In genomic region chr3:88102611-88103010, GRCm38 (mm10) we compare ENCODE assay signal across 13 mouse cellular contexts. TPM values are rescaled to one million over a fixed set of nuclear protein-coding genes. Genes with fewer than 3 reads are reported as not detected.
DNase-seq lines count a peak whose midpoint lies in the region; ATAC-seq lines count a peak whose summit lies in the region.
"Had no signal": no experiment of that assay in that cellular context is flagged by ENCODE, and none has a peak within 500 bp of the region (broad histone marks: within the 10 kb centered on the region; RNA-seq: fewer than 3 reads in every experiment).

No protein-coding gene starts in this region.

- no peaks in the 10 kb centered on the region for H3K4me1 ChIP-seq in heart, embryonic 13.5 days
- H3K4me1 ChIP-seq in kidney, embryonic 14.5 days (ENCODE audit: control insufficient read depth, insufficient read depth, low read length): no peaks in the 10 kb centered on the region
- H3K4me1 ChIP-seq in liver, embryonic 16.5 days (ENCODE audit: control insufficient read depth, low read depth, low read length): no peaks in the 10 kb centered on the region
- H3K4me1 ChIP-seq: midbrain, embryonic 12.5 days; stomach, embryonic 15.5 days had no signal

- H3K4me2 ChIP-seq in heart, embryonic 13.5 days: no peak overlapping the region
- H3K4me2 ChIP-seq in kidney, embryonic 14.5 days (replicated peaks; ENCODE audit: low read depth, low read length): no peak overlapping the region
- H3K4me2 ChIP-seq in liver, embryonic 16.5 days (ENCODE audit: low read depth, low read length): no peak overlapping the region
- H3K4me2 ChIP-seq: midbrain, embryonic 12.5 days; stomach, embryonic 15.5 days had no signal

- DNase-seq in heart, postnatal 36 days: no peak
- DNase-seq in frontal cortex, postnatal 10 days (ENCODE audit: low spot score in 2 of 2): no peak
- DNase-seq in embryo, embryonic 9.5 days (ENCODE audit: extremely low spot score): no peak
- DNase-seq: cerebellum, adult 18-20 months had no signal

- H3K27ac ChIP-seq in heart, embryonic 13.5 days (replicated peaks): peak overlapping the region; percentile 40
- H3K27ac ChIP-seq in kidney, embryonic 14.5 days (ENCODE audit: low read depth, low read length): peak overlapping the region; percentile 21; the same call in 1 of the 2 replicates
- H3K27ac ChIP-seq in liver, embryonic 16.5 days (ENCODE audit: low read length): peak overlapping the region; percentile 49; the same call in 1 of the 2 replicates
- H3K27ac ChIP-seq: midbrain, embryonic 12.5 days; stomach, embryonic 15.5 days had no signal

- peaks cover 98% of the 10 kb centered on the region for H3K36me3 ChIP-seq in heart, embryonic 13.5 days
- H3K36me3 ChIP-seq in kidney, embryonic 14.5 days (ENCODE audit: control insufficient read depth, insufficient read depth, low read length): peaks cover 65% of the 10 kb centered on the region
- peaks cover 12% of the 10 kb centered on the region for H3K36me3 ChIP-seq in liver, embryonic 16.5 days (ENCODE audit: control insufficient read depth, insufficient read depth)

- no peak for ATAC-seq in heart, embryonic 13.5 days (ENCODE audit: extremely low read depth, insufficient number of reproducible peaks, low FRiP score, low TSS enrichment)
- peak; percentile 59 for ATAC-seq in common myeloid progenitor, adult 5-6 weeks (replicated peaks; ENCODE audit: low read depth, poor library complexity, severe bottlenecking)
- no peak for ATAC-seq in kidney, embryonic 14.5 days (ENCODE audit: low FRiP score, low TSS enrichment)
- peak; percentile 67 for ATAC-seq in liver, embryonic 16.5 days (ENCODE audit: low read depth)
- no peak for ATAC-seq in cerebellum, adult (ENCODE audit: insufficient number of reproducible peaks, low FRiP score, low TSS enrichment)

- no peaks in the 10 kb centered on the region for H3K9me3 ChIP-seq in heart, embryonic 13.5 days
- no peaks in the 10 kb centered on the region for H3K9me3 ChIP-seq in kidney, embryonic 14.5 days (ENCODE audit: control insufficient read depth, low read length)
- H3K9me3 ChIP-seq in liver, embryonic 16.5 days (replicated peaks; ENCODE audit: control insufficient read depth, low read length): no peaks in the 10 kb centered on the region
- H3K9me3 ChIP-seq: midbrain, embryonic 12.5 days; stomach, embryonic 15.5 days had no signal

- intact Hi-C loops in heart, postnatal 36 days (cut with DNase I): no loop called here

- no peak overlapping the region for H3K9ac ChIP-seq in heart, embryonic 13.5 days
- no peak overlapping the region for H3K9ac ChIP-seq in kidney, embryonic 14.5 days (ENCODE audit: low read depth, low read length)
- no peak overlapping the region for H3K9ac ChIP-seq in liver, embryonic 16.5 days (ENCODE audit: low read depth, low read length)
- H3K9ac ChIP-seq: midbrain, embryonic 12.5 days; stomach, embryonic 15.5 days had no signal

- no peak overlapping the region for H3K4me3 ChIP-seq in heart, embryonic 13.5 days
- no peak overlapping the region for H3K4me3 ChIP-seq in kidney, embryonic 14.5 days (ENCODE audit: low read length)
- H3K4me3 ChIP-seq in liver, embryonic 16.5 days (ENCODE audit: low read depth, low read length): no peak overlapping the region
- H3K4me3 ChIP-seq: midbrain, embryonic 12.5 days; stomach, embryonic 15.5 days had no signal

- H3K27me3 ChIP-seq in heart, embryonic 13.5 days (replicated peaks): no peaks in the 10 kb centered on the region
- H3K27me3 ChIP-seq in kidney, embryonic 14.5 days (ENCODE audit: control insufficient read depth, insufficient read depth, low read length): no peaks in the 10 kb centered on the region
- no peaks in the 10 kb centered on the region for H3K27me3 ChIP-seq in liver, embryonic 16.5 days (ENCODE audit: control insufficient read depth, insufficient read depth, low read depth, low read length)
- H3K27me3 ChIP-seq: midbrain, embryonic 12.5 days; stomach, embryonic 15.5 days had no signal

- WGBS in heart, embryonic 13.5 days: 76% methylated on average over 6 of the region's 6 CpGs
- 78% methylated on average over 6 of the region's 6 CpGs for WGBS in kidney, embryonic 14.5 days
- WGBS in liver, embryonic 16.5 days (ENCODE audit: insufficient replicate concordance): 47% methylated on average over 6 of the region's 6 CpGs

RNA-seq across cellular contexts. Expression of gene Iqgap3, which starts 20.8 kb away (rescaled TPM):
- polyA plus RNA-seq in heart, embryonic 13.5 days (2015; fragmentation: Nextera tagmentation; extraction: Ambion mirVana): 22.7 and 24.2 TPM in 2 replicates
- total RNA-seq in heart, postnatal 36 days (2021): under 1 TPM; 0.76 to 0.94 TPM
- total RNA-seq in common myeloid progenitor, adult 5-6 weeks (2017): 13.5 and 17.2 TPM in 2 replicates
- 15.5 and 20.9 TPM in 2 replicates for polyA plus RNA-seq in kidney, embryonic 14.5 days (2014; fragmentation: Nextera tagmentation; extraction: Ambion mirVana)
- 7.3 and 7.6 TPM in 2 replicates for polyA plus RNA-seq in liver, embryonic 16.5 days (2015; fragmentation: Nextera tagmentation; extraction: Ambion mirVana)

RNA-seq across cellular contexts. Expression of gene Ttc24, which starts 24.5 kb away (rescaled TPM):
- not detected in 2 replicates for polyA plus RNA-seq in heart, embryonic 13.5 days (2015; fragmentation: Nextera tagmentation; extraction: Ambion mirVana)
- not detected for total RNA-seq in heart, postnatal 36 days (2021)
- not detected in 2 replicates for total RNA-seq in common myeloid progenitor, adult 5-6 weeks (2017)
- not detected in 2 replicates for polyA plus RNA-seq in kidney, embryonic 14.5 days (2014; fragmentation: Nextera tagmentation; extraction: Ambion mirVana)
- not detected in 2 replicates for polyA plus RNA-seq in liver, embryonic 16.5 days (2015; fragmentation: Nextera tagmentation; extraction: Ambion mirVana)
- total RNA-seq: layer of hippocampus, postnatal 14 days had no signal
- polyA plus RNA-seq: forebrain, embryonic 11.5 days; midbrain, embryonic 12.5 days; stomach, embryonic 15.5 days had no signal

RNA-seq across cellular contexts. Expression of gene Mef2d, which starts 39.6 kb away (rescaled TPM):
- 35.5 and 37.1 TPM in 2 replicates for polyA plus RNA-seq in heart, embryonic 13.5 days (2015; fragmentation: Nextera tagmentation; extraction: Ambion mirVana)
- total RNA-seq in heart, postnatal 36 days (2021): 100 to 1,000 TPM; 123 to 138 TPM
- 32.2 and 46.4 TPM in 2 replicates for total RNA-seq in common myeloid progenitor, adult 5-6 weeks (2017)
- 12.6 and 21.8 TPM in 2 replicates for polyA plus RNA-seq in kidney, embryonic 14.5 days (2014; fragmentation: Nextera tagmentation; extraction: Ambion mirVana)
- polyA plus RNA-seq in liver, embryonic 16.5 days (2015; fragmentation: Nextera tagmentation; extraction: Ambion mirVana): 5.2 and 7.9 TPM in 2 replicates

RNA-seq across cellular contexts. Expression of gene Naxe, which starts 44.3 kb away (rescaled TPM):
- polyA plus RNA-seq in heart, embryonic 13.5 days (2015; fragmentation: Nextera tagmentation; extraction: Ambion mirVana): 144 and 156 TPM in 2 replicates
- total RNA-seq in heart, postnatal 36 days (2021): 10 to 100 TPM; 73.9 to 75.5 TPM
- 29.6 and 33.9 TPM in 2 replicates for total RNA-seq in common myeloid progenitor, adult 5-6 weeks (2017)
- polyA plus RNA-seq in kidney, embryonic 14.5 days (2014; fragmentation: Nextera tagmentation; extraction: Ambion mirVana): 159 and 171 TPM in 2 replicates
- 83.2 and 85.0 TPM in 2 replicates for polyA plus RNA-seq in liver, embryonic 16.5 days (2015; fragmentation: Nextera tagmentation; extraction: Ambion mirVana)

RNA-seq across cellular contexts. Expression of gene Gpatch4, which starts 59.7 kb away (rescaled TPM):
- polyA plus RNA-seq in heart, embryonic 13.5 days (2015; fragmentation: Nextera tagmentation; extraction: Ambion mirVana): 18.7 and 20.9 TPM in 2 replicates
- 10 to 100 TPM in 1 of 2 experiments, 1 to 10 TPM in 1; 8.2 to 10.3 TPM for total RNA-seq in heart, postnatal 36 days (2021)
- 49.9 and 65.8 TPM in 2 replicates for total RNA-seq in common myeloid progenitor, adult 5-6 weeks (2017)
- polyA plus RNA-seq in kidney, embryonic 14.5 days (2014; fragmentation: Nextera tagmentation; extraction: Ambion mirVana): 48.1 and 48.6 TPM in 2 replicates
- polyA plus RNA-seq in liver, embryonic 16.5 days (2015; fragmentation: Nextera tagmentation; extraction: Ambion mirVana): 13.2 and 14.1 TPM in 2 replicates

Comparison
In these comparisons a context has a peak if more than half of its experiments do, and no peak if none do; other contexts are left out.
1. ATAC-seq: peak in common myeloid progenitor, adult 5-6 weeks (single experiment) and liver, embryonic 16.5 days (single experiment); none in heart, embryonic 13.5 days (single experiment), kidney, embryonic 14.5 days (single experiment) and cerebellum, adult (single experiment).
2. Peak in every context shown above with its lines, with median percentiles within 50 percentile points of each other: H3K27ac ChIP-seq.